Mouse (Mus musculus) myocyte (in vitro differentiated cells): ENCODE data around the gene Isl1.

Experiments used
- CEBPB ChIP-seq: IDR thresholded peaks from 2 replicates; pipeline ENCODE4 v1.6.1; 2011; ENCODE audit warnings: mild to moderate bottlenecking, moderate library complexity; ENCODE audit not compliant: poor library complexity, insufficient read depth, severe bottlenecking
- E2F4 ChIP-seq: IDR thresholded peaks from one replicate; pipeline ENCODE4 v1.6.1; 2011; ENCODE audit warnings: mild to moderate bottlenecking, control low read depth, moderate library complexity; ENCODE audit not compliant: insufficient read depth
- MAX ChIP-seq: IDR thresholded peaks from one replicate; pipeline ENCODE4 v1.6.1; 2011; ENCODE audit warnings: low read depth, mild to moderate bottlenecking, control low read depth
- MYOD1 ChIP-seq, 3 experiments: IDR thresholded peaks; one replicate each; pipeline ENCODE4 v1.6.1; 2011; ENCODE audit warnings: control low read depth in 2 of 3, low read depth in 2 of 3, mild to moderate bottlenecking in 2 of 3, moderate library complexity in 1 of 3; ENCODE audit not compliant: insufficient read length in 2 of 3, control insufficient read depth in 1 of 3
- MYOG ChIP-seq, 3 experiments: IDR thresholded peaks; one replicate each; pipeline ENCODE4 v1.6.1; 2011; ENCODE audit warnings: control low read depth in 2 of 3, low read depth in 2 of 3, mild to moderate bottlenecking in 2 of 3; ENCODE audit not compliant: insufficient read length in 2 of 3, control insufficient read depth in 1 of 3, insufficient read depth in 1 of 3
- POLR2A ChIP-seq: IDR thresholded peaks from one replicate; pipeline ENCODE4 v1.6.1; 2011; ENCODE audit warnings: low read depth, mild to moderate bottlenecking, control low read depth, moderate library complexity; ENCODE audit not compliant: insufficient read length
- POLR2AphosphoS2 ChIP-seq: IDR thresholded peaks from one replicate; pipeline ENCODE4 v1.6.1; 2011; ENCODE audit warnings: low read depth, control low read depth; ENCODE audit not compliant: insufficient read length
- REST ChIP-seq: IDR thresholded peaks from one replicate; pipeline ENCODE4 v1.6.1; 2011; ENCODE audit warnings: mild to moderate bottlenecking, control low read depth, moderate library complexity; ENCODE audit not compliant: insufficient read depth, insufficient read length
- SRF ChIP-seq: IDR thresholded peaks from one replicate; pipeline ENCODE4 v1.6.1; 2011; ENCODE audit warnings: low read depth; ENCODE audit not compliant: control insufficient read depth, insufficient read length
- TCF12 ChIP-seq: IDR thresholded peaks from one replicate; pipeline ENCODE4 v1.6.1; 2011; ENCODE audit warnings: mild to moderate bottlenecking, control low read depth; ENCODE audit not compliant: poor library complexity, insufficient read depth, severe bottlenecking
- TCF3 ChIP-seq: IDR thresholded peaks from one replicate; pipeline ENCODE4 v1.6.1; 2011; ENCODE audit warnings: low read depth, control low read depth; ENCODE audit not compliant: insufficient read length
- USF1 ChIP-seq: IDR thresholded peaks from one replicate; pipeline ENCODE4 v1.6.1; 2011; ENCODE audit warnings: low read depth, mild to moderate bottlenecking, control low read depth, moderate library complexity

DNA sequence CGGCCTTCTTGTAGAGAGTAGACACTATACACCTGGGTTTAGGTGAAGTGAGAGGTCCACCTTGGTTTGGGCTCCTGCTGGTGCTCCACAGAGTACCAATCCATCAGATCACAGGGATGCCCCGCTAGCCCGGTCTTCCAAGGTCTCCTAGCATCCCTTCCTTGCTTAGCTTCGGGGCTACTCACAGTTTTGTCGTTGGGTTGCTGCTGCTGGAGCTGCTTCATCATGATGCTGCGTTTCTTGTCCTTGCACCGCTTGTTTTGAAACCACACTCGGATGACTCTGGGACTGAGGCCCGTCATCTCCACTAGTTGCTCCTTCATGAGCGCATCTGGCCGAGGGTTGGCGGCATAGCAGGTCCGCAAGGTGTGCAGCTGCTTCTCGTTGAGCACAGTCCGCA, 6.6 kb downstream of the Isl1 start:
- TF ChIP-seq POLR2AphosphoS2 (no peak), POLR2A (no peak), TCF12 (no peak), E2F4 (no peak), MYOD1 (IDR thresholded peaks at IDR 0.05; ENCODE audit: control insufficient read depth in 1 of 3, insufficient read length in 2 of 3, low read depth in 2 of 3) (no peak), REST (no peak), MAX (no peak), TCF3 (no peak), MYOG (IDR thresholded peaks at IDR 0.05; ENCODE audit: control insufficient read depth in 1 of 3, insufficient read depth in 1 of 3, insufficient read length in 2 of 3, low read depth in 2 of 3) (no peak), USF1 (no peak), CEBPB (no peak), SRF (no peak)
